Mouse (Mus musculus): Measurements from ENCODE around the gene Nfib. TPM values are rescaled to one million over a fixed set of nuclear protein-coding genes. Genes with fewer than 3 reads are reported as not detected.

Nfib gene
- polyA plus RNA-seq, 1 experiment from 2014 or later = 263 TPM

DNA sequence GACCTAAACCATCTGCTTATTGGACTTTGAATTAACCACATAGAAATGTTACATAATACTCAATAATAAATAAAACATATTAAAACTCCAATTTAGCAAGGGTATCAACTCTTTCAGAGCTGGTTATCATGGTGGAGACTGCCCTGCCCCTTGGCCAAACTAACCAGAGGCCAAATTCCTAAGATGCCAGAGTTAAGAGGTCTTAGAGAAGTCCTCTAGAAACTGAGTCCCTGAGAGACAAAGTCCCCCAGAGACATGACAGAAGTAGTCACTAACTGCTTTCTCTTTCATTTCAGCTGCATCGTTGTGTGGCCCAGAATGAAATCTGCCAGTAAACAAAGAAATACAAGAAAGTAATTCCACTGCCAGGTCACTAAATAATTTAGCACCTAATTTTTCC, 221.7 kb downstream of the Nfib start:
- no peaks in the 10 kb centered on the region for H3K9me3 ChIP-seq (ENCODE audit: control insufficient read depth, low read length)
- H3K4me1 ChIP-seq (replicated peaks; ENCODE audit: control insufficient read depth, insufficient read depth, low read length) = peaks cover 37% of the 10 kb centered on the region
- no peak overlapping the region for H3K27ac ChIP-seq (ENCODE audit: low read length)
- H3K4me2 ChIP-seq (ENCODE audit: low read length) = peak overlapping the region; percentile 19; the same call in 1 of the 2 replicates
- H3K36me3 ChIP-seq (ENCODE audit: control insufficient read depth, insufficient read depth) = no peaks in the 10 kb centered on the region; the same call in 1 of the 2 replicates
- H3K27me3 ChIP-seq (replicated peaks; ENCODE audit: control insufficient read depth, insufficient read depth, low read length) = no peaks in the 10 kb centered on the region
- WGBS = 36% methylated on average over 1 of the region's 1 CpGs
- H3K4me3 ChIP-seq (replicated peaks; ENCODE audit: low read length) = no peak overlapping the region
- no peak for ATAC-seq
- no peak overlapping the region for H3K9ac ChIP-seq (replicated peaks; ENCODE audit: low read depth, low read length)

DNA sequence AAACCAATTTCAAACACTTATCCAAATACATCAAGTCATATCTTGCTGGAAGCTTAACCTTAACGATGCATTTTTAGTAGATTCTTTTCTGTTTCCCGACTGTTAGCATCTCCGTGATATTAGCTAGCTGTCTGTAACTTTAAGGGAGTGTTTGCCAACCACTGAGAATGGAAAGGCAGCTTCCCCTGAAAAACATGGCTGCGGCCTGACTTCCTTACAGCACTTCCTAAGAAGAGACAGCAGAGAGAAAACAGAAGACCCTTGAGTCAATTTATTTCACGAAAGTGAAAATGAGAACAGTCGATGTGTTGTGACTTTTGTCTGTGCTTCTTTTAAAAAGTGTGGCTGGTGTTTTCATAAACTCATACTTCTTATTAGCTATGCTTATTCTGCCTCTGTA, 222.3 kb downstream of the Nfib start:
- Histone ChIP-seq H3K4me2 (ENCODE audit: low read length) (peak overlapping the region; percentile 32), H3K9me3 (ENCODE audit: control insufficient read depth, low read length) (no peaks in the 10 kb centered on the region), H3K27me3 (replicated peaks; ENCODE audit: control insufficient read depth, insufficient read depth, low read length) (no peaks in the 10 kb centered on the region), H3K9ac (replicated peaks; ENCODE audit: low read depth, low read length) (no peak overlapping the region), H3K36me3 (ENCODE audit: control insufficient read depth, insufficient read depth) (no peaks in the 10 kb centered on the region; the same call in 1 of the 2 replicates), H3K4me3 (replicated peaks; ENCODE audit: low read length) (peak overlapping the region; percentile 3; the same call in 1 of the 2 replicates), H3K27ac (ENCODE audit: low read length) (no peak overlapping the region; the same call in 1 of the 2 replicates), H3K4me1 (replicated peaks; ENCODE audit: control insufficient read depth, insufficient read depth, low read length) (peaks cover 33% of the 10 kb centered on the region)
- no peak for ATAC-seq
- 54% methylated on average over 6 of the region's 6 CpGs for WGBS

DNA sequence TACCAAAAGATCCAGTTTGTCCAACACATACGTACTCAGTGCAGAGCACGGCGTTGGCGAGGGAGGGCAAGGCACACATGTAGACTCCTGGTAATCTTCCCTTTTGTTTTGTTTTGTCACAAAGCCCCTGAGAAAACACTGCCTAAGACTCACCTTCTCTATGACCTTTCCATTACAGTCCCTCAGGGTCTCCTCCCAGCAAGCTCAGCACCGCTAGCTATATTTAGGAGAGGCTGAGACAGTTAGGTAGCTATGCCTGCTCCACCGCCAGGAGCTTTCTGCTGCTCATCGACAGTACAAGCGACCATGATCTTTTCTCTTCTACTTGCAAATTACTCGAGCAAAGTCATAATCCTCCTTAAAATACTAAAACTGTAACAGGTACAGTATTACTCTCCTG, 224.9 kb downstream of the Nfib start:
- WGBS = 74% methylated on average over 9 of the region's 9 CpGs
- 0 out of 2 replicates have a peak overlapping the region, but pooled peaks have one; percentile 11 for H3K4me2 ChIP-seq (ENCODE audit: low read length)
- H3K9ac ChIP-seq (replicated peaks; ENCODE audit: low read depth, low read length) = no peak overlapping the region
- H3K27ac ChIP-seq (ENCODE audit: low read length) = no peak overlapping the region
- ATAC-seq = no peak
- H3K4me1 ChIP-seq (replicated peaks; ENCODE audit: control insufficient read depth, insufficient read depth, low read length) = peaks cover 32% of the 10 kb centered on the region
- no peak overlapping the region for H3K4me3 ChIP-seq (replicated peaks; ENCODE audit: low read length)
- no peaks in the 10 kb centered on the region for H3K27me3 ChIP-seq (replicated peaks; ENCODE audit: control insufficient read depth, insufficient read depth, low read length)
- no peaks in the 10 kb centered on the region for H3K9me3 ChIP-seq (ENCODE audit: control insufficient read depth, low read length)
- no peaks in the 10 kb centered on the region; the same call in 1 of the 2 replicates for H3K36me3 ChIP-seq (ENCODE audit: control insufficient read depth, insufficient read depth)

DNA sequence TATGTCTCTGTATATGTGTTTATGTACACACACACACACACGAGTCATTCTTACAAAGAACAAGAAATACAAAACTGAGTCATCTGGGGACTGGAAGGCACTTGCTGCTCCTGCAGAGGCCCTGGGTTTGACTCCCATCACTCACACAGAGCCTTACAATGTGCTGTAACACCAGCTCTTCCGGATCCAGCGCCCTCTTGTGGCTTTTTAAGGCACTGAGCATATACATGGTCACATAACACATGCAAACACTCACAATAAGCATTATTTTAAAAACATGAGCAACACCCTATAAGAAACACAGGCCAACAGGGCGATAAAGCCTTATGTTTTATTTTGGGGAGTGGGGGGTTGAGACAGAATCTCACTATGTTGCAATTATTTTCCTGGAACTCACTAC, 226.2 kb downstream of the Nfib start:
- WGBS = 71% methylated on average over 4 of the region's 4 CpGs
- no peak overlapping the region for H3K27ac ChIP-seq (ENCODE audit: low read length)
- no peak overlapping the region for H3K4me3 ChIP-seq (replicated peaks; ENCODE audit: low read length)
- no peak overlapping the region for H3K9ac ChIP-seq (replicated peaks; ENCODE audit: low read depth, low read length)
- H3K4me2 ChIP-seq (ENCODE audit: low read length) = no peak overlapping the region
- H3K9me3 ChIP-seq (ENCODE audit: control insufficient read depth, low read length) = no peaks in the 10 kb centered on the region
- H3K36me3 ChIP-seq (ENCODE audit: control insufficient read depth, insufficient read depth) = no peaks in the 10 kb centered on the region; the same call in 1 of the 2 replicates
- no peaks in the 10 kb centered on the region for H3K27me3 ChIP-seq (replicated peaks; ENCODE audit: control insufficient read depth, insufficient read depth, low read length)
- H3K4me1 ChIP-seq (replicated peaks; ENCODE audit: control insufficient read depth, insufficient read depth, low read length) = peaks cover 31% of the 10 kb centered on the region
- ATAC-seq = no peak

DNA sequence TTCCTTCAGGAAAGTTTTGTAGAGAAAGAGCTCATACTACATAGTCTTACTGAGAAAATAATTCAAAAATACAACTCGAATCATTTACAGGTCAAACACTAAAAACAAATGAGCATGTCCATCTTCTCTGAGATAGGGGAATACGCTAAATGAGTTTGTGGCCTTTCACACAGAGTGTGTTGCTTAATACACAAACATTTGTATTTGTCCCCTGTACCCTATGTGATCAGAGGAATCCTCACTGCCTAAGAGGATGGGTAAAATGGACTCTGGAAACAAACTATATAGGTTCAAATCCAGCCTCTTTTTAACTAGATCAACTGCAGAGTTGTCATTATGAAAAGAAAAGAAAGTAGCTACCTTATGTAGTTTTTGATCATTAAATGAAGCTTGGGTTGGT, 227.8 kb downstream of the Nfib start:
- H3K36me3 ChIP-seq (ENCODE audit: control insufficient read depth, insufficient read depth) = no peaks in the 10 kb centered on the region; the same call in 1 of the 2 replicates
- no peak overlapping the region for H3K4me3 ChIP-seq (replicated peaks; ENCODE audit: low read length)
- H3K27ac ChIP-seq (ENCODE audit: low read length) = no peak overlapping the region
- peaks cover 31% of the 10 kb centered on the region for H3K4me1 ChIP-seq (replicated peaks; ENCODE audit: control insufficient read depth, insufficient read depth, low read length)
- H3K27me3 ChIP-seq (replicated peaks; ENCODE audit: control insufficient read depth, insufficient read depth, low read length) = no peaks in the 10 kb centered on the region
- no peak overlapping the region for H3K4me2 ChIP-seq (ENCODE audit: low read length)
- WGBS = 98% methylated on average over 2 of the region's 2 CpGs
- H3K9me3 ChIP-seq (ENCODE audit: control insufficient read depth, low read length) = no peaks in the 10 kb centered on the region
- no peak overlapping the region for H3K9ac ChIP-seq (replicated peaks; ENCODE audit: low read depth, low read length)
- ATAC-seq = no peak

DNA sequence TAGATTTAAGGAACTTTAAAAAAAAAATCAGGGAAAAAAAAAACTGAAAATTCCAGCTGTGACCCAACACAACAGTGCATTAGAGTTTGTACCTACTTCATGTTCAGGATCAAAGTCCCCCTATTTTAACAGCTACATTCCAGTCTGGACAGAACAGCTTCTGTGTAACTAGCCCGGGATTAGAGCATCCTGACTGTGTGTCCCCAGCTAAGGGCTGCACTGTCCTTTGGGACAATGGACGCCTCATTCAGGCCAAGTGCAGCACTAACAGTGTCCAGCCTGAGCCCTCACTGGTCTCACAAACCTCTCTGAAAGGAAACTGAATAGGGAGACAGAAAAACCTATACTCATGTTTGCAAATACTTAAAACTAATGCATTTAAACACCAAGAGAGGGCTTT, 229.1 kb downstream of the Nfib start:
- Histone ChIP-seq H3K27me3 (replicated peaks; ENCODE audit: control insufficient read depth, insufficient read depth, low read length) (no peaks in the 10 kb centered on the region), H3K36me3 (ENCODE audit: control insufficient read depth, insufficient read depth) (no peaks in the 10 kb centered on the region), H3K9me3 (ENCODE audit: control insufficient read depth, low read length) (no peaks in the 10 kb centered on the region), H3K4me3 (replicated peaks; ENCODE audit: low read length) (no peak overlapping the region), H3K4me1 (replicated peaks; ENCODE audit: control insufficient read depth, insufficient read depth, low read length) (peaks cover 31% of the 10 kb centered on the region), H3K4me2 (ENCODE audit: low read length) (no peak overlapping the region), H3K9ac (replicated peaks; ENCODE audit: low read depth, low read length) (no peak overlapping the region), H3K27ac (ENCODE audit: low read length) (no peak overlapping the region)
- no peak for ATAC-seq
- 40% methylated on average over 2 of the region's 2 CpGs for WGBS

DNA sequence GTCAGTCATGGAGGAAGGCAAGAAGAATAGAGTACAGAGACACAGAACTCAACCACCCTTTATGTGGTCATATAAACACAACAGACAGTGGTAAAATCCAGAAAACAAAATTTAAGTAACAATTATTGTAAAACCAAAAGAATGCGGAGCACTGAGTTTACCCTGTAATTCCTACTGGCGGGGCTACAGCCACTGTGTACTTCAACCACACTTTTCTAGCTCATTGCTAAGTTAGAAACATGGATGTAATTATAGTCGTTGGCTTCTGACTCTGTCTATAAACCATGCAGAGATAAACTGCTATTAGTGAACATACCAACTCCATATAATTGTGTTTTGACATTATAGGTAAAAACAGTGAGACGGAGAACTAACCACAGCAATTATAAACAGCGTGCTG, 231.2 kb downstream of the Nfib start:
- Histone ChIP-seq H3K4me1 (replicated peaks; ENCODE audit: control insufficient read depth, insufficient read depth, low read length) (peaks cover 44% of the 10 kb centered on the region), H3K4me2 (ENCODE audit: low read length) (no peak overlapping the region)
- WGBS = 54% methylated on average over 5 of the region's 5 CpGs

DNA sequence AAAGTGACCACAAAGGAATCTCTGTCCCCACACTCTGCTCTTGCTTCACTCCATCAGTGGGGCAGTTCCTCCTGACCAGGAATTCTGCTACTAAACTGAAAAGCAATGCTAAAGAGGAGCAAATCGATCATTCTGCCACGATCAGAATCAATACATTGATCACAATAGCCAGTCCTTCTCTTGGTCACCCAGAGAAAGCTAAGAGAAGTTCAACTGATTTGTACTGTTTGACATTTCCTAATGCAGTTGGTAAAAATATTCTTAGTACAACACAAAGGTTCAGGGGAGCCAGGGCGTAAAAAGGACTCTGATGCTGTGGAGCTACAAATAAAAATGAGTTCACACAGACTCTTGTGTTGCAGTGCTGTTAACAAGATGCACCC, 234.6 kb downstream of the Nfib start:
- Histone ChIP-seq H3K9ac (replicated peaks; ENCODE audit: low read depth, low read length) (no peak overlapping the region), H3K4me2 (ENCODE audit: low read length) (no peak overlapping the region), H3K27ac (ENCODE audit: low read length) (no peak overlapping the region), H3K36me3 (ENCODE audit: control insufficient read depth, insufficient read depth) (no peaks in the 10 kb centered on the region), H3K27me3 (replicated peaks; ENCODE audit: control insufficient read depth, insufficient read depth, low read length) (no peaks in the 10 kb centered on the region), H3K4me3 (replicated peaks; ENCODE audit: low read length) (no peak overlapping the region), H3K9me3 (ENCODE audit: control insufficient read depth, low read length) (no peaks in the 10 kb centered on the region), H3K4me1 (replicated peaks; ENCODE audit: control insufficient read depth, insufficient read depth, low read length) (peaks cover 65% of the 10 kb centered on the region)
- ATAC-seq = no peak
- WGBS = 81% methylated on average over 3 of the region's 3 CpGs

More for the DNA sequence above, 231.2 kb downstream of the Nfib start:
- ATAC-seq = no peak
- no peak overlapping the region for H3K9ac ChIP-seq (replicated peaks; ENCODE audit: low read depth, low read length)
- no peak overlapping the region for H3K4me3 ChIP-seq (replicated peaks; ENCODE audit: low read length)
- no peaks in the 10 kb centered on the region for H3K36me3 ChIP-seq (ENCODE audit: control insufficient read depth, insufficient read depth)
- H3K27ac ChIP-seq (ENCODE audit: low read length) = no peak overlapping the region
- no peaks in the 10 kb centered on the region for H3K27me3 ChIP-seq (replicated peaks; ENCODE audit: control insufficient read depth, insufficient read depth, low read length)
- no peaks in the 10 kb centered on the region for H3K9me3 ChIP-seq (ENCODE audit: control insufficient read depth, low read length)

DNA sequence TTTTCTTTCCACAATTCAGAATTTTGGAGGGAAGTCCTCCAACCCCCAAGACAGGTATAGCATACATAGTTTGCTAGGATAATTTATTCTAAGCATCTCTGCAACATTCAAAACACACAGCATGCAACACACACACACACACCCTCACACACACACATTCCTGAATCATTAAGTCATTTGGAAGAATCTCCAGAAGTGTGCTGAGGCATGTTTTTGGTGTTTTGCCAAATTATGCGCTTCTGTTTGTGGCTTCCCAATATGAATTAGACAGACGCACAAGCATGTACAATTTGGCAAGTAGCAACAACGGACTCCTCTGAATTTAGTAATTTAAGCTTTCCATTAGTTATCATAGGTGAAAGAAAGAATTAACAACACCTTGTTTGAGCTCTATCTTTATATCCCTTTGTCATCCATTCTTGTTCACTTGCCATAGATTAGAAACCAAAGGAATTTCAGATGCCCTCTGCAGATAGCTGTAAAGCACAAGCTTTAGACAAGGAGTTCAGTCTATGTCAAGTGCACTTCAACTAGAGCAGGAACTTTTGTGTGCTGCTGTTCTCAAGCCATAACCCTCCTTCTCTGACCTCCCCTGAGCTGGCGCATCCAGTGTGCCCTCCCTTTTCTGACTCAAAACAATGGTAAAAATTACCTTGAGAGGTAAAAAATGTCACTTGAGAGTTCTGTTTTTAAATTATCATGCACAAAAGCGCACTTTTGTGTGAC, 235.2 kb downstream of the Nfib start:
- Histone ChIP-seq H3K27ac (ENCODE audit: low read length) (no peak overlapping the region), H3K9ac (replicated peaks; ENCODE audit: low read depth, low read length) (no peak overlapping the region), H3K9me3 (ENCODE audit: control insufficient read depth, low read length) (no peaks in the 10 kb centered on the region), H3K4me2 (ENCODE audit: low read length) (no peak overlapping the region), H3K27me3 (replicated peaks; ENCODE audit: control insufficient read depth, insufficient read depth, low read length) (no peaks in the 10 kb centered on the region), H3K36me3 (ENCODE audit: control insufficient read depth, insufficient read depth) (no peaks in the 10 kb centered on the region), H3K4me1 (replicated peaks; ENCODE audit: control insufficient read depth, insufficient read depth, low read length) (peaks cover 63% of the 10 kb centered on the region), H3K4me3 (replicated peaks; ENCODE audit: low read length) (no peak overlapping the region)
- WGBS = 47% methylated on average over 5 of the region's 5 CpGs
- no peak for ATAC-seq

Measured in forebrain, embryonic 16.5 days (tissue).